14 mouse cellular contexts compared by ENCODE assay signal in the genomic region with DNA sequence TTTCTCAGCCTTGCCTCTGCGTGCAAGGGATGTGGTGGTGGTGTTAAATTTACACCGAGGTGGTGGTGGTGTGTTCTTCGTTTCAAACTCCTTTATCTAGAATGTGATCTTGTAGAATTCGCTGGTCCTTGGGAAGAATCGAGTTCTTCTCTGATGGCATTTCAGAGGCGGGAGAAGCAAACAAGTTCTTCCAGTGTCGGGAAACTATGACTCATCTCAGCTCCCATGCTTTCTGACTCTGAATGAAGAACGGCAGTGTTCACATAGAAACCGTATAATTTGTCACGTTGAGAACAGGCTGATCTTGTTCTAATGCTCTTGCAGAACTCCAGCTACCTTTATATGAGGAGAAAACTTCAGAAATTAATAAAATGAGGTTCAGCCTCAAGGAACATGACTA.
DNase-seq lines count a peak whose midpoint lies in the region; ATAC-seq and TF ChIP-seq lines count a peak whose summit lies in the region.
"Had no signal": no experiment of that assay in that cellular context is flagged by ENCODE, and none has a peak within 500 bp of the region (broad histone marks: within the 10 kb centered on the region; RNA-seq: fewer than 3 reads in every experiment).

No protein-coding gene starts in this region.

- ATAC-seq in kidney, postnatal 0 days (replicated peaks; ENCODE audit: low FRiP score, low read depth), result no peak

- no peak overlapping the region for H3K4me2 ChIP-seq in kidney, postnatal 0 days (ENCODE audit: low read length)
- H3K4me2 ChIP-seq in CH12.LX (ENCODE audit: insufficient read depth, low read depth, poor library complexity, severe bottlenecking), result no peak overlapping the region
- H3K4me2 ChIP-seq: hindbrain, embryonic 15.5 days; limb, embryonic 12.5 days; midbrain, embryonic 12.5 days had no signal

- intact Hi-C loops in heart, postnatal 14 days (cut with DNase I), result no loop called here

- H3K9me3 ChIP-seq in kidney, postnatal 0 days (replicated peaks; ENCODE audit: low read length), result no peaks in the 10 kb centered on the region
- H3K9me3 ChIP-seq in CH12.LX (replicated peaks; ENCODE audit: low read length), result no peaks in the 10 kb centered on the region
- H3K9me3 ChIP-seq: hindbrain, embryonic 15.5 days; limb, embryonic 12.5 days; midbrain, embryonic 12.5 days had no signal

- no peak overlapping the region for H3K4me3 ChIP-seq in kidney, postnatal 0 days (replicated peaks; ENCODE audit: low read depth, low read length)
- H3K4me3 ChIP-seq in CH12.LX (replicated peaks in 1 of 3; ENCODE audit: low read depth in 2 of 3, low read length in 2 of 3, poor library complexity in 1 of 3), result no peak overlapping the region
- H3K4me3 ChIP-seq: hindbrain, embryonic 15.5 days; limb, embryonic 12.5 days; midbrain, embryonic 12.5 days had no signal

- TF ChIP-seq CTCF in kidney, postnatal 0 days (IDR thresholded peaks at IDR 0.05; ENCODE audit: low read depth), result no peak
- TF ChIP-seq CTCF in CH12.LX (conservative IDR thresholded peaks at IDR 0.05 in 1 of 2, IDR thresholded peaks at IDR 0.05 in 1 of 2; ENCODE audit: low read depth in 2 of 2, low read length in 2 of 2), result no peak

- in situ Hi-C loops in CH12.LX (cut with MboI; ENCODE audit: low pct_ligation_motif_present, low pct_unique_long_range_greater_than_20kb, low sequenced_read_pairs), result loop anchor here (25.0 kb wide), 1 partner anchor 494 kb away; no protein-coding TSS in a partner anchor

- no peaks in the 10 kb centered on the region for H3K79me2 ChIP-seq in CH12.LX (replicated peaks; ENCODE audit: control insufficient read depth, extremely low read depth, insufficient read depth, poor library complexity, severe bottlenecking)

- dilution Hi-C loops in CH12.LX (cut with MboI; ENCODE audit: extremely low pct_ligation_motif_present, extremely low pct_unique_long_range_greater_than_20kb, low sequenced_read_pairs), result no loop called here

- no peak overlapping the region for H3K9ac ChIP-seq in kidney, postnatal 0 days (ENCODE audit: low read depth, low read length)
- no peak overlapping the region for H3K9ac ChIP-seq in CH12.LX (ENCODE audit: insufficient read depth, low read depth)
- H3K9ac ChIP-seq: hindbrain, embryonic 15.5 days; limb, embryonic 12.5 days; midbrain, embryonic 12.5 days had no signal

- H3K27me3 ChIP-seq in kidney, postnatal 0 days (ENCODE audit: insufficient read depth, low read length), result no peaks in the 10 kb centered on the region
- H3K27me3 ChIP-seq in CH12.LX (replicated peaks), result no peaks in the 10 kb centered on the region
- H3K27me3 ChIP-seq: hindbrain, embryonic 15.5 days; limb, embryonic 12.5 days; midbrain, embryonic 12.5 days had no signal

- TF ChIP-seq EP300 in CH12.LX (IDR thresholded peaks at IDR 0.05; ENCODE audit: low read length), result no peak

- 40% methylated on average over 10 of the region's 10 CpGs for WGBS in kidney, postnatal 0 days

- no peaks in the 10 kb centered on the region for H3K36me3 ChIP-seq in kidney, postnatal 0 days (ENCODE audit: insufficient read depth, low read length)
- H3K36me3 ChIP-seq in CH12.LX (replicated peaks in 1 of 2; ENCODE audit: control insufficient read depth in 1 of 2, insufficient read depth in 1 of 2, low read length in 1 of 2), result no peaks in the 10 kb centered on the region
- H3K36me3 ChIP-seq: G1E; hindbrain, embryonic 15.5 days; limb, embryonic 12.5 days; midbrain, embryonic 12.5 days had no signal

- DNase-seq in kidney, postnatal 0 days (ENCODE audit: low spot score), result peak; percentile 22
- no peak for DNase-seq in kidney, postnatal 4 days
- peak; percentile 14 for DNase-seq in CH12.LX (ENCODE audit: extremely low read depth)
- DNase-seq in fibroblast of lung, adult 2 months (ENCODE audit: low read depth), result peak; percentile 80
- DNase-seq in lung, postnatal 36 days, result peak; percentile 32
- no peak for DNase-seq in thymus, adult 18-20 months
- no peak for DNase-seq in heart, postnatal 14 days
- DNase-seq in embryo, embryonic 10.5 days (ENCODE audit: low spot score), result no peak
- DNase-seq: heart, adult 18-20 months; thymus, adult 2 months had no signal

- no peak for TF ChIP-seq POLR2A in CH12.LX (IDR thresholded peaks at IDR 0.05; ENCODE audit: low read depth, low read length)

- no peaks in the 10 kb centered on the region; the same call in 1 of the 2 replicates for H3K4me1 ChIP-seq in kidney, postnatal 0 days (replicated peaks; ENCODE audit: insufficient read depth, low read length)
- H3K4me1 ChIP-seq in CH12.LX (ENCODE audit: control insufficient read depth in 1 of 2, insufficient read depth in 2 of 2), result 0 out of 4 replicates have a peak, but pooled peaks cover 0 to 2% of the 10 kb centered on the region in 2 experiments
- H3K4me1 ChIP-seq: hindbrain, embryonic 15.5 days; midbrain, embryonic 12.5 days had no signal

- H3K27ac ChIP-seq in kidney, postnatal 0 days, result no peak overlapping the region
- no peak overlapping the region for H3K27ac ChIP-seq in CH12.LX (ENCODE audit: insufficient read depth, low read depth)
- H3K27ac ChIP-seq: hindbrain, embryonic 15.5 days; limb, embryonic 12.5 days; midbrain, embryonic 12.5 days had no signal

- TF ChIP-seq RAD21 in CH12.LX (IDR thresholded peaks at IDR 0.05; ENCODE audit: low read depth, low read length), result no peak

TF ChIP-seq in CH12.LX, 34 proteins besides CTCF, POLR2A, EP300 and RAD21:
- TF ChIP-seq SMC3 (IDR thresholded peaks at IDR 0.05; ENCODE audit: low read depth, low read length) (no peak), TBP (conservative IDR thresholded peaks at IDR 0.05; ENCODE audit: low read depth, low read length) (no peak), CHD2 (IDR thresholded peaks at IDR 0.05; ENCODE audit: low read length) (no peak), TCF12 (IDR thresholded peaks at IDR 0.05; ENCODE audit: low read depth, low read length) (no peak), UBTF (IDR thresholded peaks at IDR 0.05; ENCODE audit: low read depth, low read length) (no peak), JUND (conservative IDR thresholded peaks at IDR 0.05; ENCODE audit: low read depth, low read length) (peak; percentile 67; the same call in 1 of the 2 replicates), RCOR1 (conservative IDR thresholded peaks at IDR 0.05; ENCODE audit: low read depth, low read length) (no peak), CHD1 (IDR thresholded peaks at IDR 0.05; ENCODE audit: low read depth, low read length) (no peak), JUN (IDR thresholded peaks at IDR 0.05; ENCODE audit: insufficient read depth, low read depth, low read length) (0 out of 2 replicates have a peak, but pooled peaks have one; percentile 21), NELFE (IDR thresholded peaks at IDR 0.05; ENCODE audit: low read depth, low read length) (no peak)

Comparison
In these comparisons a context has a peak if more than half of its experiments do, and no peak if none do; other contexts are left out.
1. DNase-seq: peak in kidney, postnatal 0 days (single experiment), CH12.LX (single experiment), fibroblast of lung, adult 2 months (single experiment) and lung, postnatal 36 days (single experiment); none in kidney, postnatal 4 days (0 of 2), thymus, adult 18-20 months (0 of 2), heart, postnatal 14 days (0 of 2) and embryo, embryonic 10.5 days (single experiment).